22 mouse cellular contexts compared by ENCODE assay signal in genomic region chr2:80025038-80025437, GRCm38 (mm10).
A peak's percentile ranks its signal among the peaks of the same experiment; 100 is the strongest.
DNase-seq lines count a peak whose midpoint lies in the region; ATAC-seq and TF ChIP-seq lines count a peak whose summit lies in the region.
"Had no signal": no experiment of that assay in that cellular context is flagged by ENCODE, and none has a peak within 500 bp of the region (broad histone marks: within the 10 kb centered on the region; RNA-seq: fewer than 3 reads in every experiment).

No protein-coding gene starts in this region.

- peak overlapping the region; percentile 48 for H3K27ac ChIP-seq in gastrocnemius, adult 2 months
- H3K27ac ChIP-seq: embryonic facial prominence, embryonic 12.5 days; hindbrain, embryonic 14.5 days; kidney, postnatal 0 days; left cerebral cortex, adult 2 months; macrophage; midbrain, embryonic 13.5 days had no signal

- intact Hi-C loops in gastrocnemius, adult 2 months (cut with DNase I): no loop called here

- WGBS in lung, adult 2 months: 47% methylated on average over 1 of the region's 1 CpGs

- H3K4me3 ChIP-seq in gastrocnemius, adult 2 months: no peak overlapping the region
- H3K4me3 ChIP-seq in lung, adult 2 months (replicated peaks; ENCODE audit: extremely low read depth, low read depth, low read length): no peak overlapping the region
- H3K4me3 ChIP-seq: embryonic facial prominence, embryonic 12.5 days; heart, embryonic 12.5 days; left cerebral cortex, adult 2 months; midbrain, embryonic 13.5 days had no signal

- DNase-seq in gastrocnemius, adult 2 months: no peak
- DNase-seq in gastrocnemius, postnatal 25 days: no peak
- peak; percentile 23 for DNase-seq in lung, postnatal 25 days (ENCODE audit: low spot score)
- DNase-seq in lung, adult 2 months: no peak
- peak; percentile 4 for DNase-seq in c-Kit-positive CD71-negative TER-119-negative erythroid progenitor cells, embryonic 14.5 days (ENCODE audit: low read depth)
- no peak for DNase-seq in thymus, postnatal 36 days
- no peak for DNase-seq in frontal cortex, adult 2 months (ENCODE audit: extremely low spot score in 1 of 2, low spot score in 1 of 2)
- DNase-seq: adrenal gland, adult 8-10 months; cerebellum, adult 9-10 months; heart, postnatal 10 days; kidney, adult 2 months; thymus, postnatal 14 days had no signal

- TF ChIP-seq POLR2A in lung, adult 2 months (IDR thresholded peaks at IDR 0.05; ENCODE audit: borderline replicate concordance, extremely low read depth, low read depth, low read length): no peak

- H3K4me1 ChIP-seq in lung, adult 2 months (ENCODE audit: control insufficient read depth, insufficient read depth, low read length): no peaks in the 10 kb centered on the region
- H3K4me1 ChIP-seq: embryonic facial prominence, embryonic 12.5 days; midbrain, embryonic 13.5 days had no signal

- ATAC-seq in monocyte, adult 5-6 weeks (replicated peaks; ENCODE audit: insufficient number of reproducible peaks, low FRiP score, low TSS enrichment, poor library complexity, severe bottlenecking): peak; percentile 64
- ATAC-seq: inflammation-experienced regulatory T-cells, adult 6 months; midbrain, embryonic 13.5 days; Patski had no signal

- TF ChIP-seq CTCF in gastrocnemius, adult 2 months (IDR thresholded peaks at IDR 0.05): no peak
- TF ChIP-seq CTCF in lung, adult 2 months (IDR thresholded peaks at IDR 0.05; ENCODE audit: insufficient read depth, low read length): no peak

Comparison
In these comparisons a context has a peak if more than half of its experiments do, and no peak if none do; other contexts are left out.
1. DNase-seq: peak in lung, postnatal 25 days (single experiment) and c-Kit-positive CD71-negative TER-119-negative erythroid progenitor cells, embryonic 14.5 days (single experiment); none in gastrocnemius, adult 2 months (single experiment), gastrocnemius, postnatal 25 days (single experiment), lung, adult 2 months (single experiment), thymus, postnatal 36 days (0 of 2) and frontal cortex, adult 2 months (0 of 2).